Mouse (Mus musculus): Measurements from ENCODE around the gene Cdadc1. TPM values are rescaled to one million over a fixed set of nuclear protein-coding genes. Genes with fewer than 3 reads are reported as not detected.
A peak's percentile ranks its signal among the peaks of the same experiment; 100 is the strongest.

The Cdadc1 gene
- polyA plus RNA-seq, 1 experiment from 2014 or later: 17.7 TPM

DNA sequence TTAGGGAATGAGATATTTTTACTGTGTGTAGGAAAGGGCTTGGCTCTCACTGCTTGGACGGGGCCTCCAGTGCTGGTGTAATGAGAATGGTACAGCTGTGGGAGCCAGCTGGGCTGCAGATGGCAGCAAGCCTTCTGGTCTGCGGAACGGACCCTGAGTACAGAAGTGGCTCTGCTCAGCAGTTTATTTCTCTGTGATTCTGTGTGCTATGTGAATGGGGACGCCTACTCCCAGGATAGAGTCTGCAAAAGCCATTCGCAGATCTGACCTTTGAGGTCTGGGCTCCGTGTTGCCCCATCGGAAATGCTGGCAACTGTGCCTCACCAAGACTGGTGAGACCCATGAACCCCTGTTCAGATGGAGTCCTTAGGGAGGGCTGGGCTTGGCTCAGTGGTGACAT, 30.1 kb upstream of the Cdadc1 start:
- 66% methylated on average over 7 of the region's 7 CpGs for WGBS (ENCODE audit: insufficient replicate concordance)
- ATAC-seq: no peak
- H3K9ac ChIP-seq (replicated peaks): no peak overlapping the region
- no peak overlapping the region for H3K4me3 ChIP-seq (ENCODE audit: low read depth, low read length)
- H3K4me1 ChIP-seq (ENCODE audit: insufficient read depth): peaks cover 12% of the 10 kb centered on the region
- H3K36me3 ChIP-seq (replicated peaks; ENCODE audit: insufficient read depth, low read length): no peaks in the 10 kb centered on the region
- TF ChIP-seq CTCF (IDR thresholded peaks at IDR 0.05; ENCODE audit: low read depth) (no peak), EP300 (IDR thresholded peaks at IDR 0.05; ENCODE audit: low read depth) (no peak)
- no peak overlapping the region for H3K4me2 ChIP-seq (ENCODE audit: low read depth, low read length)
- DNase-seq: no peak
- peaks cover 32% of the 10 kb centered on the region for H3K27me3 ChIP-seq (ENCODE audit: insufficient read depth, low read length)
- H3K27ac ChIP-seq (ENCODE audit: low read depth): no peak overlapping the region
- no peaks in the 10 kb centered on the region for H3K9me3 ChIP-seq (ENCODE audit: low read length)

DNA sequence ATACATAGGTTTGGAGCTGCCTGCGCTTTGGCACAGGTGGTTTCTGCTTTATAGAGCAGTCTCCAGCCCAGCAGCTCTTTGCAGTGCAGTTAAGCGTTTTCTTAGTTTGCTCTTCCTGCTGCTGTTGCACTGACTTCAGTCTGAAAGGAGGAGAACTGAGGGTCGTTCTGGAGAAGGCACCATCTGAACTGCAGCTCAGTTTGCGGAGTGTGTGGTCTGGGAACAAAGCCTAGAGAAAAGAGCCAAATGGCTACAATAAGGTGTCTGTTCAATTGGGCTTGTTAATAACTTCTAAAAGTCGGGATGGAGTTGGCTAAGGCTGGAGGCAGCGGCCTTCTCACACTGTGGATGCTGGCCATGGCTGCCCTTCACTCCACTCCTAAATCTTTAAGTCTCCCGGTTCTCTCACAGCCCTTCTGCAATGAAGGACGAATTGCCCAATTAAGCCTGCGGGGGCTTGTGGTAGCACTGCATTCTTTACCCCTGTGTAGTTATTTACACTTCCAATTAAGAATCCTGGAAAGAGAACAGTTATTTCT, 29.5 kb upstream of the Cdadc1 start:
- ATAC-seq (no peak), DNase-seq (no peak)
- TF ChIP-seq CTCF (IDR thresholded peaks at IDR 0.05; ENCODE audit: low read depth): no peak
- no peak for TF ChIP-seq EP300 (IDR thresholded peaks at IDR 0.05; ENCODE audit: low read depth)
- WGBS (ENCODE audit: insufficient replicate concordance): 57% methylated on average over 9 of the region's 9 CpGs
- Histone ChIP-seq H3K27ac (ENCODE audit: low read depth) (no peak overlapping the region), H3K4me3 (ENCODE audit: low read depth, low read length) (no peak overlapping the region), H3K4me1 (ENCODE audit: insufficient read depth) (peaks cover 12% of the 10 kb centered on the region), H3K4me2 (ENCODE audit: low read depth, low read length) (no peak overlapping the region), H3K36me3 (replicated peaks; ENCODE audit: insufficient read depth, low read length) (no peaks in the 10 kb centered on the region), H3K27me3 (ENCODE audit: insufficient read depth, low read length) (peaks cover 32% of the 10 kb centered on the region), H3K9me3 (ENCODE audit: low read length) (no peaks in the 10 kb centered on the region), H3K9ac (replicated peaks) (no peak overlapping the region)

DNA sequence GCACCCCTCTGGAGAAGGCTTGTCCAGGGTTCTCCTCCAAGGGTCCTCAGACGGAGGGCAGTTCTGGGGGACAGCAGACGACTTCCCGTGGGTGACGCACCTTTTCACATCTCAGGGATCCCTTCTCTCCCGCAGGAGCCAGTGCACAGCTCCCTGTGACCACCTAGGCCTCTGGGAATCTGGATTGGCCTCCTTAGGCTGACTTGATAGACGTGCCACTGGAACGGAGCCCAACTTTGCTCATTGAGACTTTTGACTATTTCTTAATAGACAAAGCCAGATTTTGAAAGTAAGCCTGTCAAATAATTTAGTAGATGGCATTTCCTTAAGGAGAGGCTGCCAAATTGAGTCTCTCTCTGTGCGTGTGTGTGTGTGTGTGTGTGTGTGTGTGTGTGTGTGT, 29.0 kb upstream of the Cdadc1 start:
- no peaks in the 10 kb centered on the region for H3K36me3 ChIP-seq (replicated peaks; ENCODE audit: insufficient read depth, low read length)
- H3K9ac ChIP-seq (replicated peaks): no peak overlapping the region
- no peak for ATAC-seq
- 53% methylated on average over 8 of the region's 8 CpGs for WGBS (ENCODE audit: insufficient replicate concordance)
- TF ChIP-seq CTCF (IDR thresholded peaks at IDR 0.05; ENCODE audit: low read depth): no peak
- no peak for TF ChIP-seq EP300 (IDR thresholded peaks at IDR 0.05; ENCODE audit: low read depth)
- H3K4me3 ChIP-seq (ENCODE audit: low read depth, low read length): no peak overlapping the region
- no peak for DNase-seq
- no peak overlapping the region for H3K27ac ChIP-seq (ENCODE audit: low read depth)
- peaks cover 12% of the 10 kb centered on the region for H3K4me1 ChIP-seq (ENCODE audit: insufficient read depth)
- H3K4me2 ChIP-seq (ENCODE audit: low read depth, low read length): 0 out of 2 replicates have a peak overlapping the region, but pooled peaks have one; percentile 95
- no peaks in the 10 kb centered on the region for H3K9me3 ChIP-seq (ENCODE audit: low read length)
- peaks cover 32% of the 10 kb centered on the region for H3K27me3 ChIP-seq (ENCODE audit: insufficient read depth, low read length)

DNA sequence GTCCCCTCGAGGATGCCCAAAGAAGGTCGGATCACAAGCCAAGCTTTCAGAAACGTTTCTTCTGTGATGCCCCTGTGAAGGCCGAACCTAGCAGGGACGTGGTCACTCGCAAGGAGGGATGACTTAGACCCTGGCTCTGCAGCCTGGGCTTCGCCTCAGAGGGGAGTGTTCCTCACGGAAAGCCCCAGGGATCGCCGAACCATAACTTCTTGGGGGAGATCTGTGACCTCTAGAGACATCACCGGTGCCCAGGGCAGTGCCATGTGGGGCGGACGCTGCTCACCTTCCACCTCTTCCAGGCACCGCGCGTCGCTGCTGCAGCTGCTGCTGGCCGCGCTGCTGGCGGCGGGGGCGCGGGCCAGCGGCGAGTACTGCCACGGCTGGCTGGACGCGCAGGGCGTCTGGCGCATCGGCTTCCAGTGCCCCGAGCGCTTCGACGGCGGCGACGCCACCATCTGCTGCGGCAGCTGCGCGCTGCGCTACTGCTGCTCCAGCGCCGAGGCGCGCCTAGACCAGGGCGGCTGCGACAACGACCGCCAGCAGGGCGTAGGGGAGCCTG, 28.1 kb upstream of the Cdadc1 start:
- no peak overlapping the region for H3K27ac ChIP-seq (ENCODE audit: low read depth)
- no peak for ATAC-seq
- under 1% methylated on average over 45 of the region's 51 CpGs for WGBS (ENCODE audit: insufficient replicate concordance)
- H3K27me3 ChIP-seq (ENCODE audit: insufficient read depth, low read length): peaks cover 32% of the 10 kb centered on the region
- peaks cover 12% of the 10 kb centered on the region for H3K4me1 ChIP-seq (ENCODE audit: insufficient read depth)
- no peak overlapping the region; the same call in 1 of the 2 replicates for H3K9ac ChIP-seq (replicated peaks)
- TF ChIP-seq EP300 (IDR thresholded peaks at IDR 0.05; ENCODE audit: low read depth) (no peak), CTCF (IDR thresholded peaks at IDR 0.05; ENCODE audit: low read depth) (no peak)
- DNase-seq: peak; percentile 44
- H3K36me3 ChIP-seq (replicated peaks; ENCODE audit: insufficient read depth, low read length): no peaks in the 10 kb centered on the region
- H3K4me3 ChIP-seq (ENCODE audit: low read depth, low read length): peak overlapping the region; percentile 53
- H3K4me2 ChIP-seq (ENCODE audit: low read depth, low read length): peak overlapping the region; percentile 95
- no peaks in the 10 kb centered on the region for H3K9me3 ChIP-seq (ENCODE audit: low read length)

DNA sequence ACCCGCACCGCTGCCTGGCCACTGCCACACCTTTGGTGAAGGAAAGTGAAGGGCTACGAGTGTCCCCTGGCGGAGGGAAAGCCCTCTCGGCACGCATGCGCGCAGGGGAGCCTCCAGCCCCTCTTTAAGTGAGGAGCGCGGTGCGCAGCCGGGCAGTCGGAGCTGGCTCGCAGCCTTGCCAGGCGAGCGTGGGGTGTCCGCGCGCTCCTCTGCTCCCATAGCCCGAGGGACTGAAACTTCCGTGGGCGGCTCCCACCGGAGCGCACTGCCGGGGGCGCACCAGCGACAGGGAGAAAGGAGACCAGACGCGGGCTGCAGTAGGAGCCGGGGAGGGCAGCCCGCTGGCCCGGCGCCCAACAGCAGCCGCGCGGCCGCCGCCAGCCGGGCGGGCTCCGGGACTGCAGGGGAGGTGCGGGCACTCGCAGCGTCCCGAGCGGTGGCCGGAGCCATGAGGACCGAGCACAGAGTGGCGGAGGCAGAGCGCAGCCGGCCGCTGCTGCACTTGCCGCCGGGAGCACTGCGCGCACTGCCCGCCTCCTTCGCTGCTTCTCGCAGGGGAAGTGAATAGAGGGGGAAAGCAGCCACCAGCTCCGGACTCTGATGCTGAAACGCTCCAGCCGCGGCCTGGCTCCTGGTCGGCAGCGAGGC, 27.5 kb upstream of the Cdadc1 start, which contains the start of gene Shisa2:
Gene Shisa2 (plus strand): TSS at position 151 of the 648 bp plus-strand sequence.
- H3K4me1 ChIP-seq (ENCODE audit: insufficient read depth): peaks cover 12% of the 10 kb centered on the region
- TF ChIP-seq EP300 (IDR thresholded peaks at IDR 0.05; ENCODE audit: low read depth): no peak
- peak; percentile 51 for TF ChIP-seq CTCF (IDR thresholded peaks at IDR 0.05; ENCODE audit: low read depth)
- peak within 1 kb of the TSS; percentile 53 for H3K4me3 ChIP-seq (ENCODE audit: low read depth, low read length)
- no peak within 1 kb of the TSS for H3K27ac ChIP-seq (ENCODE audit: low read depth)
- peak within 1 kb of the TSS; percentile 95 for H3K4me2 ChIP-seq (ENCODE audit: low read depth, low read length)
- peak; percentile 67 for ATAC-seq
- no peaks in the 10 kb centered on the region for H3K36me3 ChIP-seq (replicated peaks; ENCODE audit: insufficient read depth, low read length)
- H3K9ac ChIP-seq (replicated peaks): peak within 1 kb of the TSS; percentile 41
- H3K27me3 ChIP-seq (ENCODE audit: insufficient read depth, low read length): peaks cover 32% of the 10 kb centered on the region
- no peaks in the 10 kb centered on the region for H3K9me3 ChIP-seq (ENCODE audit: low read length)
- 1% methylated on average over 58 of the region's 65 CpGs for WGBS (ENCODE audit: insufficient replicate concordance)
- DNase-seq: peak; percentile 64

DNA sequence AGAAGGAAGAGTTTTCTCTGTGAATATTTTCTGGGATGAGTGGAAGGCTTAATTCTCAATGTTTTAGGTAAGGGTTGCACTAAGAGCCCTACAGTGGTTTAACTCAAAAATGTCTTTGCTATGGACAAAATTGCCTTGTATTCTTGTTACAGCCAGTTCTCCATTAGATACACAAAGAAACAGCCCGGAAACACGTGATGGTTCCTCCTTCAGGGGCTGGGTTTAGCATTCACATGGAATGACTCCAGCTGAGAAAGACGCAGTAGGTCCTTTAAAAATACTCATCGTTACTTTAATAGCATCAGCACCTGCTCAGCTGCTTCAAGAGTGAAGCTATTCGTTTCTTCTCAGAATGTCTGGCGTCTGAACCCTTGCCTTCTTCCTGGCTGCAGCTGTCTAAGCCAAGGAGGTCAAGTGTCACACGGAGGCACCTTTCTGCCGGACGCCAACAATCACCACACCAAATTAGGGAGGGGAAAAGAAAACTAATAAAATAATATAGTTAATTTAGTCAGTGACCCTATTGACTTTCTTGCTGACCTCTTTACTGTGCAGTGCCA, 26.6 kb upstream of the Cdadc1 start:
- Histone ChIP-seq H3K9me3 (ENCODE audit: low read length) (no peaks in the 10 kb centered on the region), H3K4me2 (ENCODE audit: low read depth, low read length) (no peak overlapping the region), H3K4me1 (ENCODE audit: insufficient read depth) (peaks cover 12% of the 10 kb centered on the region), H3K9ac (replicated peaks) (no peak overlapping the region), H3K4me3 (ENCODE audit: low read depth, low read length) (no peak overlapping the region), H3K27me3 (ENCODE audit: insufficient read depth, low read length) (peaks cover 32% of the 10 kb centered on the region), H3K36me3 (replicated peaks; ENCODE audit: insufficient read depth, low read length) (no peaks in the 10 kb centered on the region), H3K27ac (ENCODE audit: low read depth) (no peak overlapping the region)
- no peak for ATAC-seq
- TF ChIP-seq EP300 (IDR thresholded peaks at IDR 0.05; ENCODE audit: low read depth) (no peak), CTCF (IDR thresholded peaks at IDR 0.05; ENCODE audit: low read depth) (no peak)
- WGBS (ENCODE audit: insufficient replicate concordance): 54% methylated on average over 9 of the region's 9 CpGs
- DNase-seq: no peak

All from liver, postnatal 0 days (tissue).